Mouse (Mus musculus) adipocyte (in vitro differentiated cells): ENCODE results near the gene Scd4.

Experiments
- DNase-seq: peaks from one replicate; pipeline ENCODE4 v3.0.0-alpha.2; 2016; ENCODE audit warnings: low spot score

Gene Scd4

DNA sequence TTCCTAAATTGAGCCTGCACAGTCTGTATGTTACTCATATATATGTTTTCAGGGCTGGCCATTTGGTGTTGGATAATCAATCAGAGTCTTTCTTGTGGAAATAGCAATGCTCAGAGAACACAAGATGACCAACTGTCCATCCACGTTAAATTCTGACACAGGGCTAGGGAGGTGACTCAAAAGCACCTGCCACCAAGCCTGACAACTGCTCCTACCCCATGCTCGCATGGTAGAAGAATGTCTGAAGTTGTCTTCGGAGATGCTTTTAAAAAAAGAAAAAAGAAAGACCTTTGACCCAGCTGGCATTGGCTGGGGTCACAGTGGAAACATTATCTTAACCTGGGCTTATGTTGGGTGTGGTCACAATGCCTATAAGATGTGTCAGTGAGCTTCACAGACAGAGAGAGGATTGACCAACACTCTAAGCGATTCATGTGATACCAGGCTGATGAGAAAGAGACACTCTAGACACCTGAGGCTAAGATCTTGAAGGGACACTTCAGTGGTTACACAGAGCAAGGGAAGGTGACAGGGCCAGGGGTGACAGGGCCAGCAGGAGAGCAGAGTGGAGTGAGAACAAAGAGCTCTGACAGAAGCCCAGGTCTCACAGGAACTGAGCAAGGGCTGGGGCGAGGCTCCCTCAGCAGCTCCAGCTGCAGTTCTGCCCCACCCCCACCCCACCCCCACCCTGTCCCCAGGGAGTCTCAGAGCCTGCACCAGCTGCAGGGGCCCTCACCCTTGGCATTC lies 44.9 kb downstream of the Scd4 start:
- no peak for DNase-seq

DNA sequence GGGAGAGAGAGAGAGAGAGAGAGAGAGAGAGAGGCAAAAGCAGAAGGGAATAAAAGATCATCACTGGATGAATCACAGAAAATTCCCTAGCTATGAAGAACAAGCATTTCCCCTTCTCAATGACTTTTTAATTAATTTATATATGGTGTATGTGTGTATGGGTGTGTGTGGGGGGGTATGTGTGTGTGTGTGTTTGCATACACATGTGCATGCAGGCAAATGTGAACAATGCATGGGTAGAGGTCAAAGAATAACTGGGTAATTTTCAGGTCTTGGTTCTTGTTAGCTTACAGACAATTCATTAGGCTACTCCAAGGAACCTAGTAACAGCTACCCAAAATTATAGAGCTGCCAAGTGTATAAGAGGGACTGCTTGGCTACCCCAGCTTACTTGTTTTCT lies 46.2 kb downstream of the Scd4 start:
- no peak for DNase-seq

DNA sequence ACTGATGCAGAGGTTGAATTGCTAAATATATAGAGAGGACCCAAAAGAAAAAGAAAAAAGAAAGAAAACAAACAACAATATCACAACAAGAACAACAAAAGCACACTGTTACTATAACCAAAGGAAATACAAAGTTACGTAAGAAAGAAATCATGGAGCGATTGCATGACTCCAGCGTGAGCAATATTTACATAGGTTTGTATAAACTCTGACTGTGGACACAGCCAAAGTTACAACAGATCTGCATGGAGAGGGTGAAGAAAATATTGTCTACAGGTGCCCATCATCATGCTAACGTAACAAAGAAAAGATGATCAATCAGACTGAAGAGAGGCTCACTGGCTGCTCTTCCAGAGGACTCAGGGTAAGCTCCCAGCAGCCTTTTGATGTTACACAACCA lies 47.2 kb downstream of the Scd4 start:
- DNase-seq: no peak

DNA sequence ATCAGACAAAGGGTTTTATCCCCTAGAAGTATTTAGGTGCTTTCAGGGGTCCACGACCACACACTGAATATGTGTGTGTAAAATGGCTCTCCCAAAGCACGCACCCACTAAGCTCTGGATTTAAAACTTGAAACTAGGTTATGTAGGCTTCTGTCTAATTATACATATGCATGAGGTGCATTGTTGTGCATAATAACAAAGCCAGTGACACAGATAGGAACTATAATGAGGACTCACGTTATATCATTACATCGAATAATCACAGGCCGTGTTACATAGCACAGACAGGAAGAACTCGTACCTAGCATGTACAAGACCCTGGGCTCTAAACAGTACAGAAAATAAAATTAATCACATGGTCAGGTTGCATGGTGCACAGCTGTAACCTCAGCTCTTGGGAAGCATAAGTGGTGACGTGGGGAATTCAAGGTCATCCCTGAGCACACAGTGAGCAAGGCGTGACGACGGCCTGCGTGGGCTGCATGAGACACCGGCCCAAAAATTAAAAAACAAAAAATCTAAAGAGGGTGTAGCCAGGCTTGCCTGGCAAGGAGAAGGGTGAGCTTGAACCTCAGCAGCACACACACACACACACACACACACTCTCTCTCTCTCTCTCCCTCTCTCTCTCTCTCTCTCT lies 49.9 kb downstream of the Scd4 start:
- DNase-seq: no peak

DNA sequence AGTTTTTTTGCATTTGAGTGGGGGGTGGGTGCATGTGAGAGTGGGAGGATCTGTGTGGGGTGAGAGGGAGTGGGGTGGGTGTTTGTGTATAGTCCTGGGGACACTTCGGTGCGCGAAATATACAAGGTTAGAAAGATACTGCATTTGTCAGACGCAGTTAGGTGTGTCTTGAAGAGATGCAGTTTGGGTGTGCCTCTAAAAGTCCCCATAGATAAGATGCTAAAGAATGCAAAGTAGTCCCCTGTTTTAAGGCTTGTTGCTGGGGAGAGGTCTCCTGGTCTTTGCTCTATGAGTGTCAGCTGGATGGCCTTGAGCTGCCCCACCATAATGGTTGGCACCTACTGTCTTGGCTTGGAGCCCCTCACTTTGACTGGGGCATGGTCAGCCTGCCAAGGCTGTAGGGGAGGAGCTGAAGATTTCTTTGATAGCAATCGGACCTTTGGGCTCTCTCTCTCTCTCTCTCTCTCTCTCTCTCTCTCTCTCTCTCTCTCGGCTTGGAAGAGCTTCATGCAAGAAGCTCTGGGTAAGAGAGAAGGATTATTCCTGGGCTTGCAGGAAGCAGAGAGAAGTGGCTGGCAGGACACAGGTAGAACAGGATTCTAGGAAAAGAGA lies 53.1 kb downstream of the Scd4 start:
- no peak for DNase-seq

DNA sequence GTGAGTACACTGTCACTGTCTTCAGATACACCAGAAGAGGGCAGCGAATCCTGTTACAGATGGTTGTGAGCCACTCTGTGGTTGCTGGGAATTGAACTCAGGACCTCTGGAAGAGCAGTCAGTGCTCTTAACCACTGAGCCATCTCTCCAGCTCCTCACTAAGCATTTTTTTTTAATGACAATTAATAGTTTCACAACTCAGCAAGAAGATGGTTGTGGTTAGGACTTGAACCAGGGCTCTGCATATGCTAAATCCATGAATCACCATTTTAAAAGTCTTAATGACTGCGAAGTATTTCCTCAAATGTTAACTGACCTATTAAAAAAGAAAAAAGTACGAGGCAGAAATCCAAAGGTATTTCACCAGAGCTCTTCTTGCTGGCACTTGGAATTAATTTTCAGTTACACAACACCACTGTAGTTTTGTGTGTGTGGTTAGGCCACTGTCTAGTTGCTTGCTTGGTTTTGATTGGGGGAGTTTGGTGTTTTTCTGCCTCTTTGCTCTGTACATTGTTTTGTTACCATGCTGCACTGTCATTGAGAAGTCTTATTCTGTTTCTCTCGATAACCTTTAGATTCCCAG lies 54.3 kb downstream of the Scd4 start:
- DNase-seq: peak; percentile 84

DNA sequence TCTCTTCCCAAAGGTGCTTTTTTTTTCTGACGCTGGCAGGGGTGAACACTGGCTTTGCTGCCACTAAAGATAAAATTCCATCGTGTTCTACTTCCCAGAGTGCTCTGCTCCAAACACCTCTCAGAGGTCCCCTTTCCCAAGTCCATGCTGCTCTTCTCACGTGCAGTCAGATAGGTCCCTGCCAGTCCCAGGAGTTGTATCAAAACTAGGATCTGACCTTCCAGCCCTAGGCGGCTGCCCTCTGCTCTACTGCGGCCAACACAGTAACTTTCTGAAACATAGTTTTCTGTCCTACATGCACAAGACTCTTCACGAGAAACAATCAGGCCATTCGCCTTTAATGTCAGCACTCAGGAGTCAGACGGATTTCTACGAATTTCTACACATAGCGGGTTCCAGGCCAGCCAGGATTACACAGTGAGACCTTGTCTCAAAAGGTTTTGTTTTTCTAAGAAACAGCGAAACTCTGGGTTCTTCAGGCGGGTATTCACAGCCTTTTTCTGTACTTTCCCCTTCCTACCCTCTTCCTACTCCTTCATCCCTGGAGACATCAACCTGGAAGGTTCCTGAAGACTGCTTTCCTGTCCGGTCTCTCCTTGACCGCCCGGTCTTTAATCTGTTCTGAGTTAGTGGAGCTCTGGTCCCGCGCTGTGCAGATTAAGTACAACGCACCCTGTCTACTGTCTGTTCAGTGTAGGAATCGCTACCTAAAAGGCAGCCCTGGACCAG lies 55.0 kb downstream of the Scd4 start:
- no peak for DNase-seq

DNA sequence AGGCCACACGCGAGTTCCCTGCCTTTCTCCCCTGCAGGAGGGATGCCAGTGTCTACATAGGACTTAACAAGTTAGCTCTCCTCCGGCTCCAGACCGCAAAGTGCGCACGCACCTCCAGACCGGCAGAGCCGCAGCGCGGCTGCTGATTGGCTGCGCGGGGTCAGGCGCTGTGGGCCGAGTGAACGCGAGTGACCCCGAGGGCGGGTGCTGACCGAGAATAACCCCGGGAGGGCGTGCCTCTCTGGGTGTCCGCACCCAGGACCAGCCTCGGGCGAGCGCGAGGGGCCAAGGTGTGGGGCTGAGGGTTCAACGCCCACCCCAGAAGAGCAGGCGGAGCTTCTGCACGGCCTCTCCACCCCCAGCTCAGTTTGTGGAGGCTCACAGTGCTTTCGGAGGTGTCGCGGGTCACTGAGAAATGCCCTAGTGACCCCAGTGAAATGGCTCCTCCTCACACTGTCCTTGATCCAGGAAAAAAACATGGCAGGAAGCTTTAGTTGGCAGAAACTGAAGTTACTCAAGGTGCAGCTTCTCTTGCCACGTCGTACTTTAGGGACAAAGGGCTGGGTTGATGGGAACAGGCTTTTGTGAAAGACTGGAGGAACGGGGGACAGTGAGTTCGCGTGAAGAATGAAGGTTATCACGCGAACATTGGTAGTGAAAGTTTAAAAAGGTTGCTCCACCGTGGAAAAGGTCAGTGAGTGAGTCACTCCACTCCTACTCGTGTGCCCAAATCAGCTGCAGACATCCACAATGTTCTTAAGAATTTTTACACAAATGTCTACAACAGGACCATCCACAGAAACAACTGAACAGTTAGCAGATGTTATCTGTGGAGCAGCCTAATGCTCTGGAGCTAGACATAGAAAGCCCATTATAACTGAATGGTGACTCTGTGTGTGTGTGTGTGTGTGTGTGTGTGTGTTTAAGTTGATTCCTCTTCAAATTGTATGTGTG lies 55.9 kb downstream of the Scd4 start:
- peak; percentile 73 for DNase-seq

DNA sequence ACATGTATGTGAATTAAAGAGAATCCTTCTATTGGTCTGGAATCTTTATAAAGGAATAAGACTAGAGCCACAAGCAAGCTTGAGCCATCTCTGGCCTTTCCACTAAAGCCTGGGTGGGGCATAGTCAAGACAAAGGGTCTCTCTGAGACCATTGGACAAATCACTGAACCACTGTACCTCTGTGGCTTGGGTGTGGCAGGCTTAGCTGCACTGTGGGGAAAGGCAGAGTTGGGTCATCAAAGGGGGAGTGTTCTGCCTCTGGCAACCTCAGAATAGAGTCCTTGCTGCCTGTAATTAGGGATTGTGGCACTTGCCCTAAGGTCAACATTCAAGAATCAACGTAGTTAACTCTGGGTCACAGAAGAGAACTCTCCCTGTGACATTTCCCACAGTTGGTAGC lies 56.6 kb downstream of the Scd4 start:
- peak; percentile 85 for DNase-seq

DNA sequence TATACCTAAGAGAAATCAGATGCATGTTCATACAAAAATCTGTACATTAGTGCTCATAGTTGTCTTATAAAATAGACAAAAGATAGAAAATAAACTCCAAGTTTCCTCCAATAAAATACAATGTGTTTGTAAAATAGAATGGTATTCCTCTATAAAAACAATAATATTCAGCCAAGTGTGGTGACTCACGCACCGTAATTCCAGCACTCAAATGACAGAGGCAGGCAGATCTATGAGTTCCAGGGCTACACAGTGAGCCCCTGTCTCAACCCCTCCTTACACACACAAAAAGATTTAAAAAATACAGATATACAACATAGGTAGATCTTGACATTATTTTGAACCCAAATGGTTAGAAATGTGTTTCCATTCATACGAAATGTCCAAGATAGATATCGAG lies 59.0 kb downstream of the Scd4 start:
- no peak for DNase-seq

DNA sequence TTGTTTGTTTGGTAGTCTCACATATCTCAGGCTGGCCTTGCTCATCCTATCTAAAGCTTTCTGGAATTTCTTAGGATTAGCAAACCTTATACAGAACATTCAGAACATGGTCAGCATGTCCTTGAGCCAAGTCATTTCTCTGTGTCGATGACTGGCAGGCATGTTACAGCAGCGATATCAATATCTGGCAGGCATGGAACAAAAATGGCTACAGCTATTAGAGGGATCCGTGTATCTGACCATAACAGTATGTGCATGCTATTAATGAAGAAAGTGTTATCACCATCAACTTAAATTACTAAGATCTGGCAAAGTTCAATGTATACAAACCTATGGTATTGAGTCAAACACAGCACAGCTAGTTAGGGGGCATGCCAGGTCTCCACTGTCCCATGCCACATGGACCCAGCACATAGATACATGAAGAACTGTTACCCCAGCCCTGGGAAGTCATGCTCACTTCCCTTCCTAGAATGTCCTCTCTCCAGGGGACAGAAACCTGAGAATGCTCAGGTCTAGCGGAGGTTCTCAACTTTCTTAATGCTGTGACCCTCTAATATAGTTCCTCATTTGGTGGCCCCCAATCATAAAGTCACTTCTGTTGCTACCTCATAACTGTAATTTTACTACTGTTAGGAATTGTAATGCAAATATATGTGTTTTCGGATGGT lies 59.6 kb downstream of the Scd4 start:
- DNase-seq: no peak

DNA sequence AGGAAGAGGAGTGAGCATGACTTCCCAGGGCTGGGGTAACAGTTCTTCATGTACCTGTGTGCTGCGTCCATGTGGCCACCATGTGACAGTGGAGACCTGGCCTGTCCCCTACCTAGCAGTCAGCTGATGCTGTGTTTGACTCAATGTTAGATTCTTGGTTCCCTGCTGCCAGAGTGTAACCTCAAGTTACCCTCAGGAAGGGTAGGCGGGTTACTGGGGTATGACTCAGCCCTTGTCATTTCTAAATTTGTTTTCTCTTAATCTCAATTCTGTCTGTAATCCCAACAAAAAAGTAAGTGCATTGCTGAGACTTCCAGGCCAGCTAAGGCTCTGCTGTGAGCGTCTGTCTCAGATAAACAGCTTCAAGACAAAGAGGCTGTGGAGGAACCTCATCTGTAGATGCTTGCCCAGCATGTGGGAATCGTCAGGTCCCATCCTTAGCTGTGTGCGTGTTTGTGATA lies 61.1 kb downstream of the Scd4 start:
- DNase-seq: peak; percentile 86

DNA sequence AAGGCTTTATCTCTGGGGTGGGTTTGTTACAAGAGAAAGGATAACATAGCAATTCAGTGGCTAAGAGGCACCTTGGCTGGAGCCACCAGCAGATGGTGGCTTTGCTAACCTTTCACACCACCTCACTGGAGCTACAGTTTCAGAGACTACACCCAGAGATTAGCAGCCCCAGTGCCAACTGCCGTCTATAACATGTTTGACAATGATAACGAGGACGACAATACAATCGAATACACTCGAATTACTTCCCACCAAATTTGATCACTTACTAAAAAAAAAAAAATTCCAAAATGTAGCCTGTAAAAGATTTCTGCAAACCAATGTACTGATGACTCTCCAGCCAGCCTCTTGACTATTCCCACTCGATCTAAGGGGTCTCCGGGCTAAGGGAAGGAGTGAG lies 62.1 kb downstream of the Scd4 start:
- peak; percentile 76 for DNase-seq
